Mouse (Mus musculus) ZHBTc4 (cell line): ENCODE results near the gene Col11a2.

ENCODE experiments used
- DNase-seq: peaks from one replicate; pipeline ENCODE4 v3.0.0-alpha.2; 2011; ENCODE audit warnings: low read depth, low spot score

The Col11a2 gene

GRCm38 (mm10) chr17:34104804-34105203 lies 65.6 kb downstream of the Col11a2 start:
- DNase-seq: no peak

- DNase-seq: peak; percentile 16
Measured at GRCm38 (mm10) chr17:34106555-34106954, 67.3 kb downstream of the Col11a2 start.

- DNase-seq: peak; percentile 41
Measured at GRCm38 (mm10) chr17:34107109-34107867, 68.1 kb downstream of the Col11a2 start.

GRCm38 (mm10) chr17:34108460-34108859 lies 69.2 kb downstream of the Col11a2 start:
- DNase-seq: peak; percentile 44

GRCm38 (mm10) chr17:34109038-34109805 lies 70.0 kb downstream of the Col11a2 start:
- DNase-seq: peak; percentile 70

- DNase-seq: peak; percentile 58
Measured at GRCm38 (mm10) chr17:34109806-34110195, 70.6 kb downstream of the Col11a2 start.

- DNase-seq: no peak
Measured at GRCm38 (mm10) chr17:34110309-34110708, 71.1 kb downstream of the Col11a2 start.

GRCm38 (mm10) chr17:34114114-34114513 lies 74.9 kb downstream of the Col11a2 start:
- DNase-seq: no peak
